Mouse (Mus musculus) liver, adult 2 months (tissue): Measurements from ENCODE around the gene Tmem184b.

Experiments used
- CTCF ChIP-seq: fragments of 200-500 bp; IDR thresholded peaks from 2 replicates; pipeline ENCODE4 v1.5.1; 2011; ENCODE audit warnings: low read depth, low read length, control low read depth
- POLR2A ChIP-seq: fragments of 200-500 bp; IDR thresholded peaks from 2 replicates; pipeline ENCODE4 v1.6.1; 2011; ENCODE audit warnings: low read length, control low read depth; ENCODE audit not compliant: insufficient read depth; ENCODE audit errors: extremely low read depth

GRCm38 (mm10) chr15:79428616-79429015 lies 25.2 kb upstream of the Tmem184b start:
- TF ChIP-seq CTCF (no peak), POLR2A (no peak)
